Comparison of ENCODE assay signal across 9 mouse cellular contexts in the genomic region with DNA sequence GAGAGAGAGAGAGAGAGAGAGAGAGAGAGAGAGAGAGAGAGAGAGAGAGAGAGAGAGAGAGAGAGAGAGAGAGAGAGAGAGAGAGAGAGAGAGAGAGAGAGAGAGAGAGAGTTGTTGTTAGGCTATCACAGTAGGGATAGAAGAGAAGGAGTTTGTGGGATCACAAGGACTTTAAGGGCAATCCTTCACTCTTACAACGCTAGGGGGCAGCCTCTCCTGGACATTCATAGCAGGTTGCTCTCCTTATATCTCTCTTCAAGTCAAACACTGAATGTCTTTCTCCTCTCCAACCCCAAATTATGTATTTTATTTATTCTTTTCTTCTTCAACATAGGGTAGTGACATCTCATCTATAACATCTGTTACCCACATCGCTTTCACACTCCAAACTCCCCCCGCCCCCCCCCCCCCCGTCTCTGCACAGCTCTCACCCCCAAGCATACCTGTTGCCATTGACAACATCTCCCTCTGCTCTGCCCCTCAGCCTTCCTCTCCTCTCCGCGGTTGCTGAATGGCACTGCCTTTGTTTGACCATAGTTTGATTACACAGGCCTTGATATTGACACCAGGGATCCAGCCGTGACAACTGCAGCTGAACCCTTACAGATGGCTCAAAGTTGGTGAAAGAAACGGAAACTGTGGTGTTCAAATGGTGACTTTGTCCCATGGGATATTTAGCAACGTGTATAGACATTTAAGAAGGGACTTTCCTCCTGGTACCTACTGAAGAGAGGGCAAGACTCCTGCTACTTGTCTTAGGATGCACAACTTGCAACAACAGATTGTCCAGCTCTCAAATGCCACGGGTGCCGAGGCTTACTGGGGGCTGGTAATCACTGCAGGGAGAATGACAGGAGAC.
DNase-seq lines count a peak whose midpoint lies in the region; ATAC-seq and TF ChIP-seq lines count a peak whose summit lies in the region.
"Had no signal": no experiment of that assay in that cellular context is flagged by ENCODE, and none has a peak within 500 bp of the region (broad histone marks: within the 10 kb centered on the region; RNA-seq: fewer than 3 reads in every experiment).

No protein-coding gene starts in this region.

- no peaks in the 10 kb centered on the region for H3K79me2 ChIP-seq in liver, adult 2 months (ENCODE audit: control insufficient read depth, insufficient read depth, low read length)
- no peaks in the 10 kb centered on the region for H3K79me2 ChIP-seq in heart, adult 2 months (replicated peaks; ENCODE audit: control insufficient read depth, insufficient read depth, low read length)

- H3K36me3 ChIP-seq in liver, adult 2 months (ENCODE audit: control insufficient read depth, insufficient read depth, low read length): no peaks in the 10 kb centered on the region
- no peaks in the 10 kb centered on the region for H3K36me3 ChIP-seq in liver, embryonic 11.5 days (ENCODE audit: control insufficient read depth, insufficient read depth, low read length)
- no peaks in the 10 kb centered on the region for H3K36me3 ChIP-seq in heart, adult 2 months (ENCODE audit: control insufficient read depth, insufficient read depth, low read length)
- no peaks in the 10 kb centered on the region for H3K36me3 ChIP-seq in limb, embryonic 12.5 days
- no peaks in the 10 kb centered on the region for H3K36me3 ChIP-seq in neural tube, embryonic 15.5 days
- H3K36me3 ChIP-seq: stomach, embryonic 15.5 days had no signal

- no peak overlapping the region for H3K9ac ChIP-seq in liver, adult 2 months (ENCODE audit: low read depth, low read length)
- no peak overlapping the region for H3K9ac ChIP-seq in liver, embryonic 11.5 days (ENCODE audit: low read depth, low read length)
- H3K9ac ChIP-seq in heart, adult 2 months (ENCODE audit: low read depth, low read length): no peak overlapping the region
- no peak overlapping the region for H3K9ac ChIP-seq in limb, embryonic 12.5 days (replicated peaks)
- H3K9ac ChIP-seq in neural tube, embryonic 15.5 days (replicated peaks): no peak overlapping the region
- H3K9ac ChIP-seq: stomach, embryonic 15.5 days had no signal

- no peak overlapping the region for H3K27ac ChIP-seq in liver, adult 2 months (replicated peaks; ENCODE audit: insufficient read depth, low read depth, low read length)
- H3K27ac ChIP-seq in liver, embryonic 11.5 days (ENCODE audit: low read depth, low read length): no peak overlapping the region
- no peak overlapping the region for H3K27ac ChIP-seq in heart, adult 2 months
- no peak overlapping the region for H3K27ac ChIP-seq in limb, embryonic 12.5 days
- no peak overlapping the region for H3K27ac ChIP-seq in neural tube, embryonic 15.5 days (replicated peaks)
- H3K27ac ChIP-seq: stomach, embryonic 15.5 days had no signal

- no peak overlapping the region for H3K4me3 ChIP-seq in liver, adult 2 months (ENCODE audit: insufficient read depth, low read depth, low read length)
- H3K4me3 ChIP-seq in liver, embryonic 11.5 days (ENCODE audit: low read depth, low read length): no peak overlapping the region
- no peak overlapping the region for H3K4me3 ChIP-seq in heart, adult 2 months
- H3K4me3 ChIP-seq in limb, embryonic 12.5 days (replicated peaks): no peak overlapping the region
- H3K4me3 ChIP-seq in neural tube, embryonic 15.5 days (replicated peaks): no peak overlapping the region
- H3K4me3 ChIP-seq: stomach, embryonic 15.5 days had no signal

- H3K4me1 ChIP-seq in liver, adult 2 months (ENCODE audit: control insufficient read depth, insufficient read depth, low read length): no peaks in the 10 kb centered on the region
- H3K4me1 ChIP-seq in liver, embryonic 11.5 days (replicated peaks; ENCODE audit: control insufficient read depth, insufficient read depth, low read length): no peaks in the 10 kb centered on the region
- no peaks in the 10 kb centered on the region for H3K4me1 ChIP-seq in heart, adult 2 months (ENCODE audit: control insufficient read depth, insufficient read depth, low read length)
- H3K4me1 ChIP-seq in limb, embryonic 12.5 days (replicated peaks): no peaks in the 10 kb centered on the region
- peaks cover 9% of the 10 kb centered on the region for H3K4me1 ChIP-seq in neural tube, embryonic 15.5 days
- H3K4me1 ChIP-seq: stomach, embryonic 15.5 days had no signal

- no peak overlapping the region for H3K4me2 ChIP-seq in liver, embryonic 11.5 days
- H3K4me2 ChIP-seq in limb, embryonic 12.5 days: peak overlapping the region; percentile 42
- peak overlapping the region; percentile 46 for H3K4me2 ChIP-seq in neural tube, embryonic 15.5 days
- H3K4me2 ChIP-seq: stomach, embryonic 15.5 days had no signal

- H3K9me3 ChIP-seq in liver, embryonic 11.5 days (ENCODE audit: control insufficient read depth, low read length): no peaks in the 10 kb centered on the region
- H3K9me3 ChIP-seq in limb, embryonic 12.5 days: no peaks in the 10 kb centered on the region
- no peaks in the 10 kb centered on the region for H3K9me3 ChIP-seq in neural tube, embryonic 15.5 days (replicated peaks)
- H3K9me3 ChIP-seq: stomach, embryonic 15.5 days had no signal

- no peak for TF ChIP-seq POLR2A in liver, adult 2 months (IDR thresholded peaks at IDR 0.05; ENCODE audit: extremely low read depth, insufficient read depth, low read length)
- no peak for TF ChIP-seq POLR2A in heart, adult 2 months (IDR thresholded peaks at IDR 0.05; ENCODE audit: insufficient read depth, low read depth, low read length)

- peak; percentile 50 for DNase-seq in liver, adult 2 months (ENCODE audit: extremely low read depth, low read depth, low spot score)
- no peak for DNase-seq in liver, embryonic 11.5 days (ENCODE audit: low spot score)
- peak in 1 of 2 experiments; percentile 11 for DNase-seq in heart, adult 2 months
- peak; percentile 33 for DNase-seq in kidney, adult 18-20 months

- 0 out of 2 replicates have a peak, but pooled peaks cover 5% of the 10 kb centered on the region for H3K27me3 ChIP-seq in liver, adult 2 months (ENCODE audit: control insufficient read depth, insufficient read depth, low read length)
- no peaks in the 10 kb centered on the region for H3K27me3 ChIP-seq in liver, embryonic 11.5 days (replicated peaks; ENCODE audit: control insufficient read depth, insufficient read depth, low read length)
- H3K27me3 ChIP-seq in heart, adult 2 months (ENCODE audit: control insufficient read depth, insufficient read depth, low read length): no peaks in the 10 kb centered on the region
- no peaks in the 10 kb centered on the region for H3K27me3 ChIP-seq in limb, embryonic 12.5 days
- H3K27me3 ChIP-seq in neural tube, embryonic 15.5 days (replicated peaks): no peaks in the 10 kb centered on the region
- H3K27me3 ChIP-seq: stomach, embryonic 15.5 days had no signal

- no peak for ATAC-seq in liver, embryonic 11.5 days (replicated peaks; ENCODE audit: low FRiP score)
- ATAC-seq in common myeloid progenitor, adult 5-6 weeks (replicated peaks; ENCODE audit: low read depth, poor library complexity, severe bottlenecking): peak; percentile 58; the same call in 1 of the 2 replicates
- ATAC-seq in limb, embryonic 12.5 days (ENCODE audit: insufficient number of reproducible peaks, insufficient read depth, low FRiP score, low TSS enrichment, low read depth): 0 out of 2 replicates have a peak, but pooled peaks have one; percentile 56
- ATAC-seq in neural tube, embryonic 15.5 days (ENCODE audit: low FRiP score): peak; percentile 91
- no peak for ATAC-seq in erythroid progenitor cell, adult 5-6 weeks (replicated peaks; ENCODE audit: low FRiP score, poor library complexity, severe bottlenecking)

- intact Hi-C loops in heart, adult 2 months (cut with DNase I): loop anchor here (2.0 kb wide), 1 partner anchor 528 kb away; no protein-coding TSS in a partner anchor

- TF ChIP-seq EP300 in heart, adult 2 months (IDR thresholded peaks at IDR 0.05; ENCODE audit: insufficient read depth, low read depth, low read length): no peak

- WGBS in liver, adult 2 months: 41% methylated on average over 11 of the region's 11 CpGs
- 46% methylated on average over 11 of the region's 11 CpGs for WGBS in liver, embryonic 11.5 days
- WGBS in heart, adult 2 months: 60% methylated on average over 11 of the region's 11 CpGs
- WGBS in limb, embryonic 12.5 days: 61% methylated on average over 9 of the region's 11 CpGs
- 35% methylated on average over 11 of the region's 11 CpGs for WGBS in neural tube, embryonic 15.5 days

- peak; percentile 36 for TF ChIP-seq CTCF in liver, adult 2 months (IDR thresholded peaks at IDR 0.05; ENCODE audit: low read depth, low read length)
- TF ChIP-seq CTCF in heart, adult 2 months (IDR thresholded peaks at IDR 0.05): 0 out of 2 replicates have a peak, but pooled peaks have one; percentile 18

Comparison
In these comparisons a context has a peak if more than half of its experiments do, and no peak if none do; other contexts are left out.
1. ATAC-seq: peak in common myeloid progenitor, adult 5-6 weeks (single experiment), limb, embryonic 12.5 days (single experiment) and neural tube, embryonic 15.5 days (single experiment); none in liver, embryonic 11.5 days (single experiment) and erythroid progenitor cell, adult 5-6 weeks (single experiment).